ENCODE assay signal across 8 mouse cellular contexts in genomic region chr2:30660613-30660991, GRCm38 (mm10).
A peak's percentile ranks its signal among the peaks of the same experiment; 100 is the strongest.
DNase-seq lines count a peak whose midpoint lies in the region; ATAC-seq and TF ChIP-seq lines count a peak whose summit lies in the region.

No protein-coding gene starts in this region.

- H3K4me2 ChIP-seq in intestine, embryonic 15.5 days (replicated peaks) = no peak overlapping the region

- H3K4me1 ChIP-seq in intestine, embryonic 15.5 days (replicated peaks) = peaks cover 44% of the 10 kb centered on the region
- peaks cover 67% of the 10 kb centered on the region for H3K4me1 ChIP-seq in olfactory bulb, adult 2 months (ENCODE audit: control insufficient read depth, insufficient read depth, low read length)

- peak overlapping the region; percentile 99 for H3K27ac ChIP-seq in intestine, embryonic 15.5 days
- peak overlapping the region; percentile 99 for H3K27ac ChIP-seq in olfactory bulb, adult 2 months (ENCODE audit: insufficient read depth, low read depth, low read length)

- intact Hi-C loops in heart, postnatal 10 days (cut with DNase I) = loop anchor here (5.0 kb wide), 1 partner anchor 132 kb away; no protein-coding TSS in a partner anchor

- no peaks in the 10 kb centered on the region for H3K9me3 ChIP-seq in intestine, embryonic 15.5 days

- TF ChIP-seq POLR2A in olfactory bulb, adult 2 months (IDR thresholded peaks at IDR 0.05; ENCODE audit: insufficient read depth, low read depth, low read length) = no peak

- peak; percentile 93 for DNase-seq in heart, adult 11 months
- DNase-seq in heart, postnatal 10 days = no peak
- DNase-seq in thymus, postnatal 4 days = peak; percentile 51
- DNase-seq in thymus, postnatal 10 days (ENCODE audit: low spot score in 2 of 2) = no peak
- no peak for DNase-seq in gastrocnemius, adult 18-20 months (ENCODE audit: low spot score)
- no peak for DNase-seq in right cerebral cortex, postnatal 14 days

- H3K27me3 ChIP-seq in intestine, embryonic 15.5 days (replicated peaks) = no peaks in the 10 kb centered on the region

- no peak overlapping the region for H3K4me3 ChIP-seq in intestine, embryonic 15.5 days (replicated peaks)
- no peak overlapping the region for H3K4me3 ChIP-seq in olfactory bulb, adult 2 months (ENCODE audit: insufficient read depth, low read depth, low read length)

- no peak for ATAC-seq in intestine, embryonic 15.5 days

- H3K36me3 ChIP-seq in intestine, embryonic 15.5 days = no peaks in the 10 kb centered on the region

- WGBS in intestine, embryonic 15.5 days = 25% methylated on average over 10 of the region's 10 CpGs
- WGBS in olfactory bulb, adult 2 months = 40% methylated on average over 10 of the region's 10 CpGs

- H3K9ac ChIP-seq in intestine, embryonic 15.5 days = 0 out of 2 replicates have a peak overlapping the region, but pooled peaks have one; percentile 3

- no peak for TF ChIP-seq CTCF in olfactory bulb, adult 2 months (IDR thresholded peaks at IDR 0.05; ENCODE audit: insufficient read depth, low read depth, low read length)

Comparison
In these comparisons a context has a peak if more than half of its experiments do, and no peak if none do; other contexts are left out.
1. DNase-seq: peak in heart, adult 11 months (single experiment) and thymus, postnatal 4 days (single experiment); none in heart, postnatal 10 days (0 of 2), thymus, postnatal 10 days (0 of 2), gastrocnemius, adult 18-20 months (single experiment) and right cerebral cortex, postnatal 14 days (single experiment).